Comparison of ENCODE assay signal across 22 mouse cellular contexts in the genomic region with DNA sequence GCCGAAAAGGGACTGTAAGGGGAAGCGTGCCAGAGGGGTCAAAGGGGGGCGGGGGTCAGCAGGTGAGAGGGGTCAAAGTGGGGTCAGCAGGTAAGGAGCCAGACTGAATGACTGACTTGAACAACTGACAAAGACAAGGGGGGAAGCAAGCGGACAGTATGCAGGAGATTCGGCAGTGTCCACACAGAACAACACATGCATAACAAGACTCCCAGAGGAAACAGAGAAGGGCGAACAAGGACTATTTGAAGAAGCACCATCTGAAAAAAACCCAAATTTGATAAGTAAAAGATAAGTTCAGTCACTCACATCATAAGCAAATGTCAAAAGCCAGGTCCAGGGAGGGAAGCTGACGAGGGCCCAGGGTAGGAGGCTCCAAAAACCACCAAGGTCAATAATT. TPM values are rescaled to one million over a fixed set of nuclear protein-coding genes. Genes with fewer than 3 reads are reported as not detected.
"Had no signal": no experiment of that assay in that cellular context is flagged by ENCODE, and none has a peak within 500 bp of the region (broad histone marks: within the 10 kb centered on the region; RNA-seq: fewer than 3 reads in every experiment).

No protein-coding gene starts in this region.

- H3K27me3 ChIP-seq: midbrain, embryonic 15.5 days; neural tube, embryonic 13.5 days; stomach, embryonic 15.5 days had no signal

- H3K9ac ChIP-seq: liver, embryonic 14.5 days; liver, postnatal 0 days; lung, embryonic 14.5 days; midbrain, embryonic 12.5 days; midbrain, embryonic 15.5 days; neural tube, embryonic 13.5 days; stomach, embryonic 15.5 days had no signal

- H3K4me2 ChIP-seq: lung, embryonic 14.5 days; midbrain, embryonic 12.5 days; midbrain, embryonic 15.5 days; neural tube, embryonic 13.5 days; stomach, embryonic 15.5 days had no signal

- DNase-seq: kidney, postnatal 25 days; liver, postnatal 0 days; lung, embryonic 14.5 days; thymus, postnatal 25 days had no signal

- ATAC-seq: liver, postnatal 0 days; lung, postnatal 0 days; midbrain, embryonic 15.5 days had no signal

- H3K9me3 ChIP-seq: midbrain, embryonic 12.5 days; midbrain, embryonic 15.5 days; neural tube, embryonic 13.5 days; stomach, embryonic 15.5 days had no signal

- H3K4me1 ChIP-seq: midbrain, embryonic 12.5 days; midbrain, embryonic 15.5 days; neural tube, embryonic 13.5 days; stomach, embryonic 15.5 days had no signal

- H3K4me3 ChIP-seq: layer of hippocampus, adult 2 months; midbrain, embryonic 12.5 days; midbrain, embryonic 15.5 days; neural tube, embryonic 13.5 days; stomach, embryonic 15.5 days had no signal

- H3K36me3 ChIP-seq: midbrain, embryonic 12.5 days; midbrain, embryonic 15.5 days; neural tube, embryonic 13.5 days; stomach, embryonic 15.5 days had no signal

- H3K27ac ChIP-seq: kidney, postnatal 0 days; layer of hippocampus, adult 2 months; liver, embryonic 14.5 days; macrophage; midbrain, embryonic 12.5 days; midbrain, embryonic 15.5 days; neural tube, embryonic 13.5 days; stomach, embryonic 15.5 days had no signal

RNA-seq across cellular contexts. Expression of a gene that starts 11.6 kb away (rescaled TPM):
- total RNA-seq: layer of hippocampus, adult 2 months; layer of hippocampus, postnatal 25 days; left cerebral cortex, adult 18-20 months; left cerebral cortex, postnatal 25 days; neutrophil, adult 5-6 weeks had no signal
- polyA plus RNA-seq: kidney, embryonic 14.5 days; kidney, postnatal 0 days; limb, embryonic 11.5 days; limb, embryonic 14.5 days; lung, embryonic 14.5 days; macrophage; midbrain, embryonic 12.5 days; midbrain, embryonic 15.5 days; neural tube, embryonic 13.5 days; small intestine, adult 2 months had no signal

RNA-seq across cellular contexts. Expression of a gene that starts 23.1 kb away (rescaled TPM):
- total RNA-seq: megakaryocyte, adult 5-6 weeks; neutrophil, adult 5-6 weeks had no signal
- polyA plus RNA-seq: macrophage had no signal

RNA-seq across cellular contexts. Expression of a gene that starts 29.6 kb away (rescaled TPM):
- total RNA-seq: megakaryocyte, adult 5-6 weeks had no signal
- polyA plus RNA-seq: macrophage had no signal
